Mouse (Mus musculus) lung, postnatal 0 days (tissue): ENCODE measurements around the gene Dot1l. TPM values are rescaled to one million over a fixed set of nuclear protein-coding genes. Genes with fewer than 3 reads are reported as not detected.

ENCODE experiments used
- ATAC-seq: fragments of 200-750 bp; cut with Nextera tagmentation; 2 replicates; pipeline ENCODE4 v1.8.0; 2017; ENCODE audit warnings: moderate library complexity
- DNase-seq: peaks from one replicate; pipeline ENCODE4 v3.0.0-alpha.2; 2016; ENCODE audit warnings: low spot score
- H3K27ac ChIP-seq: fragments of 300-500 bp; sonication (generic); 2 replicates; pipeline ENCODE4 v1.5.1; 2014; ENCODE audit warnings: antibody characterized with exemption, mild to moderate bottlenecking, low read length, mixed read lengths
- H3K27me3 ChIP-seq: fragments of 300-500 bp; sonication (generic); replicated peaks from 2 replicates; pipeline ENCODE4 v1.6.1; 2014; ENCODE audit warnings: low read length, mixed read lengths; ENCODE audit not compliant: insufficient read depth
- H3K36me3 ChIP-seq: fragments of 300-500 bp; sonication (generic); 2 replicates; pipeline ENCODE4 v1.6.1; 2014; ENCODE audit warnings: low read length, mixed read lengths; ENCODE audit not compliant: insufficient read depth
- H3K4me1 ChIP-seq: fragments of 300-500 bp; sonication (generic); 2 replicates; pipeline ENCODE4 v1.6.1; 2014; ENCODE audit warnings: antibody characterized with exemption, low read depth, low read length, mixed read lengths; ENCODE audit not compliant: insufficient read depth
- H3K4me2 ChIP-seq: fragments of 300-500 bp; sonication (generic); replicated peaks from 2 replicates; pipeline ENCODE4 v1.6.1; 2014; ENCODE audit warnings: low read depth, mild to moderate bottlenecking, low read length, moderate library complexity, mixed read lengths
- H3K4me3 ChIP-seq: fragments of 300-500 bp; sonication (generic); 2 replicates; pipeline ENCODE4 v1.5.1; 2014; ENCODE audit warnings: low read depth, low read length
- H3K9ac ChIP-seq: fragments of 300-500 bp; sonication (generic); replicated peaks from 2 replicates; pipeline ENCODE4 v1.6.1; 2014; ENCODE audit warnings: low read depth, mild to moderate bottlenecking
- H3K9me3 ChIP-seq: fragments of 300-500 bp; sonication (generic); 2 replicates; pipeline ENCODE4 v1.6.1; 2016; ENCODE audit warnings: low read length, mixed read lengths
- CTCF ChIP-seq: IDR thresholded peaks from 2 replicates; pipeline ENCODE4 v1.5.1; 2016; ENCODE audit warnings: antibody characterized with exemption, mild to moderate bottlenecking
- EP300 ChIP-seq: IDR thresholded peaks from 2 replicates; pipeline ENCODE4 v1.6.1; 2016; ENCODE audit warnings: antibody characterized with exemption, mild to moderate bottlenecking, control low read depth
- WGBS: fragments of 180-500 bp; shearing (Covaris S2); extraction: QIAGEN DNeasy Blood & Tissue Kit; methylation state at CpG from one replicate; pipeline ENCODE4 v1.1.7; 2014; 5-methylcytosine and 5-hydroxymethylcytosine counted together
- polyA plus RNA-seq: library from polyadenylated mRNA; unstranded; fragments of >200 nt; fragmentation: Nextera tagmentation; extraction: Ambion mirVana; gene quantifications from 2 replicates; pipeline ENCODE4 v1.2.1, GENCODE M21; 2015

Dot1l gene
- polyA plus RNA-seq, 1 experiment from 2014 or later, result 7.4 TPM

DNA sequence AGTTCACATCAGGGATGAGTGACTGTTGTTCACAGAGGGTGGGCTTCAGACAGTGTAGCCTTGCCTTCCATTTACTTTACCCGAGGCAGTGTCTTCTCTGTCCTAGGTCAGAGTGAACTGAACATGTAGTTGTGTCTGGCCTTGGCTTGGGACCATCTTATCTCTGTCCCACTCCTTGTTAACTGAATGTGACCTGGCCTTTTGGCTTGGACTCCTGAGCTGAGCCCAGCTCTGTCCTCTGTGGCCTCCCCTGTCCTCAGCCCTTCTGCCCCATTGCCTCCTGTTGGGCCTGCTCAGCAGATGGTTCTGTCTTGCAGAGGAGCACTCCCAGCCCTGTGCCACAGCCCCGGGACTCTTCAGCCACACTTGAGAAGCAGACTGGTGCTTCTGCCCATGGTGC, 32.5 kb downstream of the Dot1l start:
- Histone ChIP-seq H3K27ac (no peak overlapping the region), H3K9ac (no peak overlapping the region), H3K9me3 (no peaks in the 10 kb centered on the region), H3K4me2 (no peak overlapping the region), H3K27me3 (no peaks in the 10 kb centered on the region), H3K4me3 (no peak overlapping the region), H3K4me1 (no peaks in the 10 kb centered on the region), H3K36me3 (peaks cover 74% of the 10 kb centered on the region)
- no peak for ATAC-seq
- 72% methylated on average over 2 of the region's 2 CpGs for WGBS
- no peak for TF ChIP-seq CTCF
- no peak for DNase-seq

DNA sequence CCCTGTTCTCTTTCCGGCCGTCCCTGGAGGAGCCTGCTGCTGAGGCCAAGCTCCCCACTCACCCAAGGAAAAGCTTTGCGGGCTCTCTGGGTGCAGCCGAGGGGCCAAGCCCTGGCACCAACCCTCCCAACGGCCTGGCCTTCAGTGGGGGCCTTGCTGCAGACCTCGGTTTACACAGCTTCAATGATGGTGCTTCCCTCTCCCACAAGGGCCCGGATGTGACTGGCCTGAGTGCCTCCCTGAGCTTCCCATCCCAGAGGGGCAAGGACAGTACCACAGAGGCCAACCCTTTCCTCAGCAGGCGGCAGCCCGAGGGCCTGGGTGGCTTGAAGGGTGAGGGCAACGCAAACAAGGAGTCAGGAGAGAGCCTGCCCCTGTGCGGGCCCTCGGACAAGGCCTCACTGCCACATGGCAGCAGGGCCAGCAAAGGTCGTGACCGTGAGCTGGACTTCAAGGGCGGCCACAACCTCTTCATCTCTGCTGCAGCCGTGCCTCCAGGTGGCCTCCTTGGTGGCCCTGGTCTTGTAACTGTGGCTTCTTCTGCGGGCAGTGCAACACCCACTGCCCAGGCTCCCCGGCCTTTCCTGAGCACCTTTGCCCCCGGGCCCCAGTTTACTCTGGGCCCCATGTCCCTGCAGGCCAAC, 35.9 kb downstream of the Dot1l start:
- Histone ChIP-seq H3K4me1 (no peaks in the 10 kb centered on the region), H3K9me3 (no peaks in the 10 kb centered on the region), H3K36me3 (peaks cover 51% of the 10 kb centered on the region), H3K4me3 (no peak overlapping the region), H3K27me3 (no peaks in the 10 kb centered on the region), H3K4me2 (no peak overlapping the region), H3K27ac (no peak overlapping the region), H3K9ac (no peak overlapping the region)
- WGBS, result 84% methylated on average over 19 of the region's 19 CpGs
- TF ChIP-seq CTCF (no peak), EP300 (no peak)
- ATAC-seq, result no peak
- no peak for DNase-seq

DNA sequence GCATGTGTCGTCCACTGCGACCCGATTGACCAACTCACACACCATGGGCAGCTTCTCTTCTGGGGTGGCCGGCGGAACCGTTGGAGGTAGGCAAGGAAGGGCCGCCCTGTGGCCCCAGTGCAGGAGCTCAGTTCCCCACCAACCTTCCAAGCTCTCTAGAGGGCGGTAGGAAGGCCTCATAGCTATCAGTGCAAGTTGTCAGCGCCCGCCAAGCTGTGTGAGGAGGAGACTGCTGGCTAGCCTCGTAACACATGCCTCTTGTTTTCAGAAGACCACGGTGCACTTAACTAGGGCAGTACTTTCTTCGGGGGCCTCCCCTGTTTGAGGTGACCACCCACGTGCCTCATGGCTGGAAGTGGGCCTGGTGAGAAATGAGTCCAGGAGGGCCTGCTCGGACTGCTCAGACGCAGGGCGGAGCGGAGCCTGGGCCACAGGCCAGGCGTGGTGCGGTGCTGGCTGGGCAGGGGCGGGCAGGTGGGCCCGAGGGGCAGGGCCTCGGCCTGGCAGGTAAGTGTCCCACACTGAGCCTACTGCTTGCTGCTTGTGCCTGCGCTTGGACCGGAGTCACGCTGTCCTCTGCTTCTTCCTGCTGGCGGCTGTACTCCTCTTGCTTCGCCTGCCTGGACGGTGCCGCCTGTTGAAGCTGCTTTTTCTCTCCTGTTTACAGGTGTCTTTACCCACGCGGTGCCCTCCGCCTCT, 36.6 kb downstream of the Dot1l start:
- Histone ChIP-seq H3K4me2 (no peak overlapping the region), H3K4me3 (no peak overlapping the region), H3K27me3 (no peaks in the 10 kb centered on the region), H3K4me1 (peaks cover 3% of the 10 kb centered on the region; the same call in 1 of the 2 replicates), H3K36me3 (peaks cover 44% of the 10 kb centered on the region), H3K9ac (no peak overlapping the region), H3K9me3 (no peaks in the 10 kb centered on the region), H3K27ac (no peak overlapping the region)
- ATAC-seq (no peak), DNase-seq (no peak)
- TF ChIP-seq CTCF, result no peak
- TF ChIP-seq EP300, result no peak
- 77% methylated on average over 33 of the region's 33 CpGs for WGBS

DNA sequence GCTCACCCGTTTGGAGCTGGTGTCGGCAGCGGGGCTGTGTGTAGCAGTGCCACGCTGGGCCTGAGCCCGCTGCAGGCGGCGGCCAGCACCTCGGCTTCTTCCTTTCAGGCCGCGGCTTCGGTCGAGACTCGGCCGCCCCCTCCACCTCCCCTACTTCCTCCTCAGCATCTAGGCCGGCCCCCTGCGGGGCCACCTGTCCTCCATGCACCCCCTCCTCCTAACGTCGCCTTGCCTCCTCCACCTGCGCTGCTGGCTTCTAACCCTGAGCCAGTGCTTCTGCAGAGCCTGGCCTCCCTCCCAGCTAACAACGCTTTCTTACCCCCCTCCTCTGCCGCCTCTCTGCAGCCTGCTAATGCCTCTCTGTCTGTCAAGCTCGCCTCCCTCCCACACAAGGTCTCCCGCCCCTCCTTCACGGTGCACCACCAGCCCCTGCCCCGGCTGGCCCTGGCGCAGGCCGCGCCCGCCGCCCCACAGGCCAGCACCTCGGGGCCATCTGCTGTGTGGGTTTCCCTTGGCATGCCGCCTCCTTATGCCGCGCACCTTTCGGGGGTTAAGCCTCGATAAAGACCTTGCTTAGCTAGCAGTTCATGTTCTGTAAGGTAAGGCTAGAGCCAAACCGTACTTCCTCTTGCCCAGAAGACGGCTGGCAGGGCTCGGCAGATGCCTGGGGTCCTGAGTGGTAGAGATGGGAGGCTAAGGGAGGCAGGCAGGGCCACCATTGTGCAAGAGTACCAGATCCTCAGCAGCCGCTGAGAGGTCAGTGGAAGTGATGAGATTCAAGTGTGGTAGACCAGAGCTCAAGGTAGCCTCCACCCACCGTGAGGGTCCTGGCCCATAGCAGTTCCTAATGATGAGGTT, 37.4 kb downstream of the Dot1l start:
- H3K36me3 ChIP-seq, result peaks cover 41% of the 10 kb centered on the region
- no peak for DNase-seq
- no peaks in the 10 kb centered on the region for H3K27me3 ChIP-seq
- H3K4me3 ChIP-seq, result no peak overlapping the region
- no peak for ATAC-seq
- no peak overlapping the region for H3K27ac ChIP-seq
- H3K4me2 ChIP-seq, result no peak overlapping the region
- peaks cover 9% of the 10 kb centered on the region; the same call in 1 of the 2 replicates for H3K4me1 ChIP-seq
- WGBS, result 66% methylated on average over 41 of the region's 41 CpGs
- H3K9ac ChIP-seq, result no peak overlapping the region
- no peaks in the 10 kb centered on the region for H3K9me3 ChIP-seq
- no peak for TF ChIP-seq EP300
- TF ChIP-seq CTCF, result no peak

DNA sequence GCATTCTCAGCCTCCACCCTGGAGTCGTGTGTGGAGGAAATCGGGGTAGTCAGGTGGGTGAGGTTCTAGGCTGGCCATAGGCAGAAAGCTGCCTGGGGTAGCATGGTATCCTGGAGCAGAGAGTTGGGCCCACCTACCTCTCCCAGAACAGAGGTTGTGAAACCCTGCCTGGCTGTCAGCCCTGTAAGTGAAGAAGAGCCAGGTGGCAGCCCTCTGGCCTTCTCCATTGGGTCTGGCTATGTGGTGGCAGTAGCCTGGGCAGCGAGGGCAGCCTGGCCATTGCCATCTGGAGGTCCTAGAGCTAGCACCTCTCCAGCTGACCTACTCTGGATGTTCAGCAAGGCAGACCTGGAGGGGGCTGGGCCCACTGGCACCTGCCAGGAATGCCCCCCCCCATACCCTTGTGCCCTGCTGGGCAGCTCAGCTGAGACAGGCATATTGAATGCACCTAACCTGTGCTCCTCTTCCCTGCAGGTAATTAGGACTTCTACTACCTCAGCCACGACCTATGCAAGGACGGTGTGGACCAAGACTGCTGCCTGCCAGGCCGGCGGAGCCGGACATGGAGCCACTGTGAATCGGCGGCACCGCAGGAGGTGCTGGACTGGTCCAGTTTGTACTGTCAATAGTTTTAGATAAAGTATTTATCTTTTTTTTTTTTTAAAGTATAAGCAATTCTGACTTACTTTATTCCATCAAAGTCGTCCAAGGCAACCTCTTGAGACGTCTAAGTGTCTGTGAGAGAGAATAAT, 38.2 kb downstream of the Dot1l start:
- ATAC-seq (no peak), DNase-seq (no peak)
- Histone ChIP-seq H3K36me3 (peaks cover 36% of the 10 kb centered on the region), H3K27me3 (no peaks in the 10 kb centered on the region), H3K27ac (no peak overlapping the region), H3K4me3 (no peak overlapping the region), H3K9me3 (no peaks in the 10 kb centered on the region), H3K4me1 (peaks cover 9% of the 10 kb centered on the region; the same call in 1 of the 2 replicates), H3K4me2 (no peak overlapping the region), H3K9ac (no peak overlapping the region)
- TF ChIP-seq EP300, result no peak
- TF ChIP-seq CTCF, result no peak
- 87% methylated on average over 13 of the region's 13 CpGs for WGBS
